Mouse (Mus musculus) C2C12 (cell line): ENCODE data around the gene Rfx2.

Experiments used
- CTCF ChIP-seq: IDR thresholded peaks from one replicate; pipeline ENCODE4 v1.5.1; 2011; ENCODE audit not compliant: control insufficient read depth, insufficient read depth, insufficient read length
- MYOD1 ChIP-seq: IDR thresholded peaks from one replicate; pipeline ENCODE4 v1.6.1; 2011; ENCODE audit warnings: low read depth; ENCODE audit not compliant: control insufficient read depth, insufficient read length

GRCm38 (mm10) chr17:56729656-56730055 lies 101.2 kb downstream of the Rfx2 start:
- TF ChIP-seq CTCF (no peak), MYOD1 (no peak)
